Mouse (Mus musculus): Measurements from ENCODE around the gene Dennd2d.

DNA sequence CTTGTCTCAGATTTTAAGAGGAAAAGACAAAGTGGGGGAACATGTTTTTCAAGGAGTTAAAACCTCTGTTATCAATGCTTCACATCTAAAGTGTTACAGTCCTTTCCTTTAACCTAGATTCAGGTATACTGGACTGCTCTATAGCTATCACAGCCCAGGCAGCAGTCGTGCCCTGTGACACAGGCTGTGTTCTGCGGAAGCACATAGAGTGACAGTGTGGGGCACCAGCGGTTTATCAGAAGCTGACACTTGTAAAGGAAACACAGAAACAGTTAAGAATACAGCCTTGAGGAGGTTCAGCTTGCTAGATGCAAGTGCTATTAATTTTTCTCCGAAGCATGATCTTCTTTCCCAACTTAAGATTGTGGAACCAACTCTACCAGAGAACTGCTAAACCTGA lies 29.6 kb upstream of the Dennd2d start:
- TF ChIP-seq CTCF (IDR thresholded peaks at IDR 0.05; ENCODE audit: low read depth, low read length) (no peak), POLR2A (IDR thresholded peaks at IDR 0.05; ENCODE audit: borderline replicate concordance, low read depth, low read length) (no peak)

Measured in bone marrow macrophage, adult 2 months (primary cell).